Comparison of ENCODE assay signal across 10 mouse cellular contexts in the genomic region with DNA sequence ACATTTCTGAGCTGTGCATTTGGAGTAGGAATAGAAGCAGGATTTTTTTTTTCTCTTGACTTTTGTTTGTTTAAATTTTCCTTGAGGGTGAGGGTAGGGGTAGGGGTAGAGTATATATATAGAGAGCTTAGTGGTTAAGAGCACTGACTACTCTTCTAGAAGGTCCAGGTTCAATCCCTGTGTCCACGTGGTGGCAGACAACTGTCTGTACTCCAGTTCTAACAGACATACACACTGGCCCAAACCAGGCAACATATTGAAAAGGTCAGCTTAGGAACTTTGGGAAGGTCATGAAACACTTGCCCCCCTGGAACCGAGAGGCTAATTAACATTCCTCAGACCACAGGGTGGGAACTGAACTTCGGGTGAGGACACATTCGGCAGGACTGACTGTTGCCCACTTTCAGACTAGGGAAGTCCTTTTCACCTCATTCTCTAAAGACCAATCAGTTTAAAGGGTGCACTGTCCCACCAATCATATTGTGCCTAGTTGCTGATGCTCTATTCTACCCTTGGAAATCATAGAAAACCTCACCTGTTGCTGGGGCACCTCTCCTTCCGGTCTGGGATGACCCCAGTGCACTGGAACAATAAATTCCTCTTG. TPM values are rescaled to one million over a fixed set of nuclear protein-coding genes. Genes with fewer than 3 reads are reported as not detected.
A peak's percentile ranks its signal among the peaks of the same experiment; 100 is the strongest.
DNase-seq lines count a peak whose midpoint lies in the region; ATAC-seq and TF ChIP-seq lines count a peak whose summit lies in the region.
"Had no signal": no experiment of that assay in that cellular context is flagged by ENCODE, and none has a peak within 500 bp of the region (broad histone marks: within the 10 kb centered on the region; RNA-seq: fewer than 3 reads in every experiment).

No protein-coding gene starts in this region.

- H3K36me3 ChIP-seq in lung, embryonic 14.5 days (ENCODE audit: insufficient read depth), result no peaks in the 10 kb centered on the region
- no peaks in the 10 kb centered on the region for H3K36me3 ChIP-seq in embryonic facial prominence, embryonic 10.5 days (replicated peaks)
- no peaks in the 10 kb centered on the region for H3K36me3 ChIP-seq in hindbrain, postnatal 0 days (ENCODE audit: insufficient read depth, low read length)
- no peaks in the 10 kb centered on the region for H3K36me3 ChIP-seq in neural tube, embryonic 15.5 days
- H3K36me3 ChIP-seq: G1E; liver, embryonic 15.5 days had no signal

- no peak overlapping the region for H3K27ac ChIP-seq in lung, embryonic 14.5 days (ENCODE audit: low read depth)
- peak overlapping the region; percentile 96 for H3K27ac ChIP-seq in embryonic facial prominence, embryonic 10.5 days (replicated peaks)
- peak overlapping the region; percentile 89; the same call in 1 of the 2 replicates for H3K27ac ChIP-seq in hindbrain, postnatal 0 days
- H3K27ac ChIP-seq in neural tube, embryonic 15.5 days (replicated peaks), result peak overlapping the region; percentile 92
- H3K27ac ChIP-seq: liver, embryonic 15.5 days had no signal

- no peaks in the 10 kb centered on the region for H3K9me3 ChIP-seq in lung, embryonic 14.5 days (ENCODE audit: low read depth, low read length)
- no peaks in the 10 kb centered on the region for H3K9me3 ChIP-seq in embryonic facial prominence, embryonic 10.5 days
- no peaks in the 10 kb centered on the region for H3K9me3 ChIP-seq in hindbrain, postnatal 0 days (ENCODE audit: low read length)
- no peaks in the 10 kb centered on the region for H3K9me3 ChIP-seq in neural tube, embryonic 15.5 days (replicated peaks)
- H3K9me3 ChIP-seq: G1E; liver, embryonic 15.5 days had no signal

- no peak for DNase-seq in lung, embryonic 14.5 days
- no peak for DNase-seq in lung, postnatal 4 days
- DNase-seq in embryonic facial prominence, embryonic 10.5 days (ENCODE audit: low spot score), result no peak
- no peak for DNase-seq in hindbrain, postnatal 0 days (ENCODE audit: low spot score)
- DNase-seq in cerebellum, adult 11-12 months, result no peak
- DNase-seq: spleen, adult 18-20 months had no signal

- WGBS in lung, embryonic 14.5 days, result 81% methylated on average over 5 of the region's 5 CpGs
- 58% methylated on average over 5 of the region's 5 CpGs for WGBS in embryonic facial prominence, embryonic 10.5 days
- WGBS in hindbrain, postnatal 0 days, result 83% methylated on average over 5 of the region's 5 CpGs
- WGBS in neural tube, embryonic 15.5 days, result 78% methylated on average over 5 of the region's 5 CpGs

- no peak overlapping the region for H3K4me3 ChIP-seq in lung, embryonic 14.5 days (ENCODE audit: low read depth, low read length)
- no peak overlapping the region for H3K4me3 ChIP-seq in embryonic facial prominence, embryonic 10.5 days
- no peak overlapping the region for H3K4me3 ChIP-seq in hindbrain, postnatal 0 days (ENCODE audit: low read length)
- H3K4me3 ChIP-seq in neural tube, embryonic 15.5 days (replicated peaks), result no peak overlapping the region

- ATAC-seq in lung, embryonic 14.5 days (ENCODE audit: insufficient read depth), result peak; percentile 47; the same call in 1 of the 2 replicates
- ATAC-seq in hindbrain, postnatal 0 days, result no peak
- no peak for ATAC-seq in neural tube, embryonic 15.5 days (ENCODE audit: low FRiP score)
- no peak for ATAC-seq in megakaryocyte-erythroid progenitor cell, adult 5-6 weeks (replicated peaks; ENCODE audit: low FRiP score, low TSS enrichment, poor library complexity, severe bottlenecking)

- no peaks in the 10 kb centered on the region for H3K4me1 ChIP-seq in lung, embryonic 14.5 days (ENCODE audit: insufficient read depth)
- H3K4me1 ChIP-seq in embryonic facial prominence, embryonic 10.5 days, result peaks cover 14% of the 10 kb centered on the region
- H3K4me1 ChIP-seq in hindbrain, postnatal 0 days (ENCODE audit: insufficient read depth, low read length), result peaks cover under 1% of the 10 kb centered on the region; the same call in 1 of the 2 replicates
- peaks cover 9% of the 10 kb centered on the region for H3K4me1 ChIP-seq in neural tube, embryonic 15.5 days

- H3K4me2 ChIP-seq in lung, embryonic 14.5 days, result no peak overlapping the region
- no peak overlapping the region for H3K4me2 ChIP-seq in hindbrain, postnatal 0 days (ENCODE audit: low read depth, low read length)
- H3K4me2 ChIP-seq in neural tube, embryonic 15.5 days, result no peak overlapping the region

- H3K27me3 ChIP-seq in lung, embryonic 14.5 days (ENCODE audit: insufficient read depth, low read length), result no peaks in the 10 kb centered on the region
- no peaks in the 10 kb centered on the region for H3K27me3 ChIP-seq in embryonic facial prominence, embryonic 10.5 days (replicated peaks; ENCODE audit: low read depth, poor library complexity, severe bottlenecking)
- H3K27me3 ChIP-seq in hindbrain, postnatal 0 days (ENCODE audit: insufficient read depth, low read length), result no peaks in the 10 kb centered on the region
- no peaks in the 10 kb centered on the region for H3K27me3 ChIP-seq in neural tube, embryonic 15.5 days (replicated peaks)

- no peak for TF ChIP-seq CTCF in lung, embryonic 14.5 days (IDR thresholded peaks at IDR 0.05; ENCODE audit: low read depth)
- no peak for TF ChIP-seq CTCF in hindbrain, postnatal 0 days (IDR thresholded peaks at IDR 0.05; ENCODE audit: low read depth)

- H3K9ac ChIP-seq in lung, embryonic 14.5 days, result no peak overlapping the region
- no peak overlapping the region; the same call in 1 of the 2 replicates for H3K9ac ChIP-seq in hindbrain, postnatal 0 days (replicated peaks; ENCODE audit: low read length)
- H3K9ac ChIP-seq in neural tube, embryonic 15.5 days (replicated peaks), result no peak overlapping the region

RNA-seq across cellular contexts. Expression of a gene that starts 7.7 kb away (rescaled TPM):
- 317 and 337 TPM in 2 replicates for polyA plus RNA-seq in lung, embryonic 14.5 days (2014; fragmentation: Nextera tagmentation; extraction: Ambion mirVana)
- polyA plus RNA-seq in embryonic facial prominence, embryonic 10.5 days (2016; fragmentation: Nextera tagmentation; extraction: Ambion mirVana), result 260 and 265 TPM in 2 replicates
- total RNA-seq in hindbrain, postnatal 0 days (2014; rRNA removed), result 102 and 110 TPM in 2 replicates
- polyA plus RNA-seq in hindbrain, postnatal 0 days (2015; fragmentation: Nextera tagmentation; extraction: Ambion mirVana), result 66.9 and 72.1 TPM in 2 replicates
- 80.0 and 105 TPM in 2 replicates for polyA plus RNA-seq in neural tube, embryonic 15.5 days (2015; fragmentation: Nextera tagmentation; extraction: Ambion mirVana)
- total RNA-seq in megakaryocyte-erythroid progenitor cell, adult 5-6 weeks (2014; fragmentation: Nextera tagmentation), result 267 and 268 TPM in 2 replicates
- 469 and 547 TPM in 2 replicates for total RNA-seq in megakaryocyte-erythroid progenitor cell, adult 5-6 weeks (2017)
